Mouse (Mus musculus) hindlimb bud, embryonic 11.5 days (tissue): ENCODE measurements around the gene Elovl6.

ENCODE experiments used
- DNase-seq: peaks from one replicate; pipeline ENCODE4 v3.0.0-alpha.2; 2012; ENCODE audit warnings: low read depth, low spot score; ENCODE audit errors: extremely low spot score

Gene Elovl6

GRCm38 (mm10) chr3:129541456-129541855, 9.3 kb downstream of the Elovl6 start:
- no peak for DNase-seq

GRCm38 (mm10) chr3:129543376-129543775, 11.2 kb downstream of the Elovl6 start:
- no peak for DNase-seq

- no peak for DNase-seq
These were observed 12.1 kb downstream of the Elovl6 start for GRCm38 (mm10) chr3:129544217-129544616.

- DNase-seq, result no peak
These were observed 13.1 kb downstream of the Elovl6 start for GRCm38 (mm10) chr3:129545228-129545627.

GRCm38 (mm10) chr3:129545801-129546200, 13.6 kb downstream of the Elovl6 start:
- DNase-seq, result no peak

GRCm38 (mm10) chr3:129547837-129548435, 15.8 kb downstream of the Elovl6 start:
- DNase-seq, result no peak

GRCm38 (mm10) chr3:129548760-129549159, 16.6 kb downstream of the Elovl6 start:
- DNase-seq, result no peak

GRCm38 (mm10) chr3:129549546-129549945, 17.4 kb downstream of the Elovl6 start:
- DNase-seq, result no peak

GRCm38 (mm10) chr3:129551581-129552290, 19.6 kb downstream of the Elovl6 start:
- DNase-seq, result no peak

- no peak for DNase-seq
These were observed 20.2 kb downstream of the Elovl6 start for GRCm38 (mm10) chr3:129552370-129552769.

GRCm38 (mm10) chr3:129553173-129553572, 21.0 kb downstream of the Elovl6 start:
- DNase-seq, result no peak

GRCm38 (mm10) chr3:129553661-129554060, 21.5 kb downstream of the Elovl6 start:
- no peak for DNase-seq

- no peak for DNase-seq
These were observed 22.3 kb downstream of the Elovl6 start for GRCm38 (mm10) chr3:129554436-129554835.

- DNase-seq, result no peak
These were observed 24.9 kb downstream of the Elovl6 start for GRCm38 (mm10) chr3:129557048-129557447.

- DNase-seq, result no peak
These were observed 25.4 kb downstream of the Elovl6 start for GRCm38 (mm10) chr3:129557566-129557965.

GRCm38 (mm10) chr3:129558016-129558955, 26.1 kb downstream of the Elovl6 start:
- DNase-seq, result no peak

- no peak for DNase-seq
These were observed 27.9 kb downstream of the Elovl6 start for GRCm38 (mm10) chr3:129560068-129560467.

- DNase-seq, result no peak
These were observed 28.9 kb downstream of the Elovl6 start for GRCm38 (mm10) chr3:129561011-129561410.

- no peak for DNase-seq
These were observed 29.7 kb downstream of the Elovl6 start for GRCm38 (mm10) chr3:129561853-129562252.

- DNase-seq, result no peak
These were observed 30.3 kb downstream of the Elovl6 start for GRCm38 (mm10) chr3:129562411-129562810.

- no peak for DNase-seq
These were observed 31.7 kb downstream of the Elovl6 start for GRCm38 (mm10) chr3:129563807-129564206.

- no peak for DNase-seq
These were observed 32.7 kb downstream of the Elovl6 start for GRCm38 (mm10) chr3:129564852-129565251.
